Mouse (Mus musculus) cerebellum, postnatal 25 days (tissue): ENCODE data around the gene Stx16.

ENCODE experiments used
- DNase-seq, 2 experiments: peaks; one replicate each; pipeline ENCODE4 v3.0.0; 2021; ENCODE audit warnings: mixed read lengths in 2 of 2

The Stx16 gene

DNA sequence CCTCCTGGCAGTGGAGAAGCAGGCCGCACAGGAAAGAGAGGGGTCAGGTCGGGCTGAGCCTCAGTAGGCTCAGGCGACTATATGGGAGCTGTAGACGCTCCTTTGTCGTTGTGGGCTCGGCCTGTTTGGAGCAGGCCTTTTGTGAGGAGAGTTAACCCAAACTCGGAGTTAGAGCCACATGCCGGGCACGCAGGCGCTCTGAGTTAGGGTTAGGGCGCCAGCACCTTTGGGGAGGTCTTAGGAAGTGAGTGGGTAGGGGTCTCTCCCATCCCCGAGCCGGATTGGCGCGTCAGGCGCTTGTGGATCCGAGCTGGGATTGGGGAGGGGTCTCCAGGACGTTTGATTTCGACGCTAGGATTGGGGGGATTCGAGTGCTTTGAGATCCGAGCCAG, 321 bp downstream of the Stx16 start:
- DNase-seq: no peak

DNA sequence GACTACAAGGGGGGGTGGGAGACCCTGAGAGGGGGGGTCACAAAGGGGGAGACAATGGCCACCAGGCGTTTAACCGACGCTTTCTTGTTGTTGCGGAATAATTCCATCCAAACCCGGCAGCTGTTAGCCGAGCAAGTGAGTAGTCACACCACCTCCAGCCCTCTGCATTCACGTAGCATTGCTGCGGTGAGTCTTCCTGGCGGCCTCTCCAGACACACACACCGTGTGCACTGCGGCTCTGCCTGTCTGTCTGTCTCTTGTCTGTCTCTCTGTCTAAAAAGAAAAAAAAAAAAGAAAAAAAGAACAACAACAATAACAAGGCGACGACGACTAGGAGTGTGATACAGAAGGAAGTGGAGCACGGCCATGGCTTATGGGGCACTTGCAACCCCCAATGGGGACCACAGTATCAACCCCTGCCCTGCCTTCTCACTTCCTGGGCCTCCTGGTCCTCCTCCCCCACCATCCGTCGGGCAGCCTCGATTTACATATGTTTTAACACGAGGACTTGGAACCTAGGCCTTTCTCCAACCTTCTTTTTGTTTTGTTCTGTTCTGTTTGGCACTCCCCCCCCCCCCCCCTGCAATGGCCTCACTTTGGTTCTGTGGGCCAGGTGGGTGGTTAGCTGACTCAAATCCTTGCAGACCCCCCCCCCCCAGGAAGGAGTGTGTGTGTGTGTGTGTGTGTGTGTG, 1.0 kb downstream of the Stx16 start:
- peak; percentile 11 to 28 for DNase-seq

- DNase-seq: no peak
Measured at GRCm38 (mm10) chr2:174077776-174078338, 1.7 kb downstream of the Stx16 start.

GRCm38 (mm10) chr2:174081833-174082232, 5.7 kb downstream of the Stx16 start:
- no peak for DNase-seq

- no peak for DNase-seq
Measured at GRCm38 (mm10) chr2:174082380-174082918, 6.3 kb downstream of the Stx16 start.

DNA sequence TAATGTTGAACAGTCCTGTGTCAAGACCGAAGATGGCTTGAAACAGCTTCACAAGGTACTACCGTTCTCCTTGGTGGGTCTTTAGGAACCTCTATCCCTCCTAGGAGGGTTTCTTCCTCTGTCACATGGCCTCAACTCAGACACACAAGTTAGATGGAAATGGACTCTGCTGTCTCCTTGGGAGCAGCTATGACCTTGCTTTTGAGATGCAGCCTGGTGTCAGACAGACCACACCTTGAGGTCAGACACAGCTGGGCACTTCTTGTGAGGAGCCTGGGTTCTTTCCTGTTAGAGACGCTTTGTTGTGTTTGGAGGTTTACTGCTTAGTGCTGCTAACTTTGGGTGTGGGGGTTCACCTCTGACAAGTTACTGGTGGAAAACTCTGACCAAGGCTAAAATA, 19.0 kb downstream of the Stx16 start:
- DNase-seq: no peak

DNA sequence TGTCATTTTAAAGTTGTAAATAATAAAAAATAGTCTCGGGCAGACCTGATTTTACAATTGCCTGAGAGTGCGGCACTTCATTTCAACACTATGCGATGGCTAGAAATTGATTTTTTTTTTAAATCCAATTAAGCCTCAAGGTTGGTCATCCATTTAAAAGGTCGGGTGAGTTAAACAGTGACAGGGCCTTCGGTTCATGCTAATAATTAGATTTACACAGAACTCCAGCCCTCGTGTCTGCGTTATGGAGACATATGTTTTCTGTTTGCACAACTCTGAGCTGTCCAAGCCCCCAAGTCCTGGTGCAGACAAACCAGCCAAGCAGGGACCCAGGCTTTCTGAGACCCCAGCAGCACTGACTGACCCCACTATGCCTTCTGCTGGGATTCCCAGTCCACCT, 26.3 kb downstream of the Stx16 start:
- no peak for DNase-seq

- no peak for DNase-seq
Measured at GRCm38 (mm10) chr2:174103527-174103926, 27.4 kb downstream of the Stx16 start.

DNA sequence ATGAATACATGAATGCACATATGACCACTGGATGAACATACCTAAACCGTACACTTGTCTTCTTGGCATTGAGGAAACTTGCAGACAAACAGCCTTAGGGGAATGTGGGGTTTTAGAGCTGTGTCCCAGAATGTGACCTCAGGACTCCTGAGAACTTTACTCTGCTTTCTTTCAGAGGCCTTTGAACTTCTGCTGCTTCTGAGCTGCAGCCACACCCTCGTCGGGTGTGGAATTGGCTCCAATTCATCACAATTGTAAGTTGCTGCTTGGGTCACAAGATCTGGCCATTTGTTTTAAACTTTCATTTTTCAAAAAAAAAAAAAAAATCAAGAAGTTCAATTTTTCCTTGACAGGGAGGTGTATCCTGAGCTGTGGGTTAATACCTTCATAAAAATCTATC, 31.3 kb downstream of the Stx16 start:
- DNase-seq: no peak

- DNase-seq: peak; percentile 81 to 82
Measured at GRCm38 (mm10) chr2:174109991-174110782, 34.1 kb downstream of the Stx16 start, which contains the start of gene Npepl1. Gene Npepl1, plus strand, starts transcription at chr2:174110349.

- no peak for DNase-seq
Measured at GRCm38 (mm10) chr2:174110783-174111549, 34.9 kb downstream of the Stx16 start.

GRCm38 (mm10) chr2:174112931-174113330, 36.8 kb downstream of the Stx16 start:
- DNase-seq: no peak

DNA sequence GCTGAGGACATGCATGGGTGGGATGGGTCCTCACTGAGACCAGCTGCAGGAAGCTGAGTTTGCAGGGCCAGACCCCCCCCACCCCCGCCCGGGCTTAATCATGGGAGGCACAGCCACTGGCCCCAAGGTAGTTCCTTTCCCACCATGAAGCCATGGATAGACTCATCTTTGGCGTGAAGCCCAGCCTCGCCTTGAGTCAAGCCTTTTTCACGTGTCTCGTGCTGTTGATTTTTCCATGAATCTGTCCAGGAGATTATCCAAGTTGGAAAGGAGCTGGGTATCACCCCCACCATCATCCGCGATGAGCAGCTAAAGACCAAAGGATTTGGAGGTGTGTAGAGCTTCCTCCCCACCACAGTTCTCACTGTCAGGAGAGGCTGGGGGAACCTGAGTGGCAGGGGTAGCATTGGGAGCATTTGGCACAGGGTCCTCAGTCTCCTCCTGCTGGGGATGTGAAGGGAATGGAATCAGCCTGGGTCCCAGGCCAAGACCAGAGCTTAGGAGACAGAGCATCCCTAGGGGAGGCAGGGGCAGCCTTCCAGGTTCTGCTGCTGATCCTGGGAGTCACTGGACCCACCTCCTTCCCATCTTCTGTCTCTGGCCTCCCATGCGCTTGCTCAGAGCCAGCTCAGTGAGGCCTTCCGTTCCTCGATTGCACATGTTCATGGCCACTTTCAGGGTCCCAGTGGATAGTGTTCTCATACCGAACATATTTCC, 38.2 kb downstream of the Stx16 start:
- no peak for DNase-seq

- no peak for DNase-seq
Measured at GRCm38 (mm10) chr2:174116929-174117328, 40.8 kb downstream of the Stx16 start.

DNA sequence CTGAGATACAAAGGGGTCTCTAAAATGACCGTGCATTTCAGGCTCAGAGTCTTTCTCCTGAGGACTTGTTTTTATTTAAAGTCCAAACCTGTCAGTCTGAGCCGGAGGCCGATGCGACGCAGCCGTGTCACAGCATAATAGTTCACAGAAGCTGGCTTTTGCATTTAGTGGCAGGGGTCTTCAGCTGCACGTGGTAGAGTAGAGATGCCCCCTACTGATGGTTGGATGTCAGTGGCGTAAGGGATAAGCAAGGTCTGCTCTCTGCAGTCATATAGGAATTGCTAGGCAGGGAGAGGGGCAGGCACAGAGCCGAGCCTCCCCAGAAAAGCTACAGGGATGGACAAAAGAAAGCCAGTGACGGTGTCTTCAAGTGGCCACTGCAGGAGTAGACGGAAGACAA, 42.0 kb downstream of the Stx16 start:
- DNase-seq: no peak

- DNase-seq: no peak
Measured at GRCm38 (mm10) chr2:174119259-174119658, 43.2 kb downstream of the Stx16 start.

- DNase-seq: no peak
Measured at GRCm38 (mm10) chr2:174120631-174121030, 44.5 kb downstream of the Stx16 start.

DNA sequence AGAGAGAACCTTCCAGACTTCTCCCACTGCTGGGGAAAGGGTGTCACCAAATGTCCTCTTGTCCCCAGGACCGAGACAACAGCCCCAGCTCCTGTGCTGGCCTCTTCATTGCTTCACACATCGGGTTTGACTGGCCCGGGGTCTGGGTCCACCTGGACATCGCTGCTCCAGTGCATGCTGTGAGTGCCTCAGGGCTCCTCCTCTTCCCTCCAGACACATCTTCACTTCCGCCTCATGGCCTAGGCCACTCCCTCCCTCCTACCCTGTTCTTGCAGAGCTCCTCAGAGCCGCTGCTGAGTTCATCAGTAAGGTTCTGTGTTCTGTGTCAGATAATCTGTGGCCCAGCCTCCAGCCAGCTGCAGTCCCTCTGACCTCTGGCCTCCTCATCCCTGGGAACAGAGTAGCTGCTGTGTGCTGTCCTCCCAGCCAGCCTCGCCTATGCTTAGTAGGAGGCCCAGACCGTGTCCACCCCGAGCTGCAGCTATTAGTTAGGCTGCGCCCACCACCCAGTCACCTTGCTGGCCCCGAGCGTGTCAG, 45.4 kb downstream of the Stx16 start:
- no peak for DNase-seq

- no peak for DNase-seq
Measured at GRCm38 (mm10) chr2:174122331-174122730, 46.2 kb downstream of the Stx16 start.

- no peak for DNase-seq
Measured at GRCm38 (mm10) chr2:174123731-174124130, 47.6 kb downstream of the Stx16 start.

GRCm38 (mm10) chr2:174126522-174127375, 50.6 kb downstream of the Stx16 start:
- DNase-seq: peak in 1 of 2 experiments; percentile 39
